Mouse (Mus musculus): ENCODE measurements around the gene Stk4. TPM values are rescaled to one million over a fixed set of nuclear protein-coding genes. Genes with fewer than 3 reads are reported as not detected.
"Not testable (repeated sequence)": the region's sequence is repeated elsewhere in the genome, so short reads cannot be mapped to it uniquely, and the experiment has no call there.

Gene Stk4
- polyA plus RNA-seq, 1 experiment from 2014 or later = 25.6 TPM

DNA sequence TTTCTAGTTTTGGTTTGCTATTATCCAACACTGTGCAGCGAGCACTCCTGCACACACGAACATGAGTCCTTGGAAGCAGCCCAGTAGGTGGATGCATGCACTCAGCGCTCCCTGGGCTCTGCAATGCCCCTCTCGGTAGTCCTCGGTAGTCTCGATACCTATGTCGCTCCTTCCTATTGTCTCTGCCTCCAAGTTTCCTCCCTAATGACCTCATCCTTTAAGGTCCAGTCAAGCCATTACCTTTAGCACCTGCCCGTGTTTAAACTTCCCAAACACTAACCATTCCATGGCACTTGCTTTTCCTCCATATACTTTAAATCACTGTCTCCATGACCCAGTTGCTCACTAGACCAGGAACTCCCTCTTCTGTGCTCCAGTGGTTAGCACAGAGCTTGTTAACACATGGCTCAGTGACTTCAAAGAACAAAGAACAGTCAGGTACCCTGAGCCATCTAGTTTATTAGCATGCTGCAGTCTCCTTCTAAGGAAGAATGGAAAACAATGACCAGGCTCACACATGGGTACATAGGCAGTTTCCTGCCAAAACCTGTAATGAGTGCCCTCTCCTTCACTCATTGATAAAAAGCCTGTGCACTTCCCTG is 10.4 kb upstream of the Stk4 start:
- H3K4me2 ChIP-seq = no peak overlapping the region
- no peaks in the 10 kb centered on the region for H3K9me3 ChIP-seq (replicated peaks)
- no peak overlapping the region for H3K9ac ChIP-seq
- no peak overlapping the region for H3K4me3 ChIP-seq
- peaks cover 92% of the 10 kb centered on the region for H3K36me3 ChIP-seq (ENCODE audit: poor library complexity, severe bottlenecking)
- ATAC-seq = no peak
- no peak overlapping the region for H3K27ac ChIP-seq
- no peaks in the 10 kb centered on the region for H3K4me1 ChIP-seq
- 87% methylated on average over 8 of the region's 8 CpGs for WGBS
- H3K27me3 ChIP-seq = no peaks in the 10 kb centered on the region

DNA sequence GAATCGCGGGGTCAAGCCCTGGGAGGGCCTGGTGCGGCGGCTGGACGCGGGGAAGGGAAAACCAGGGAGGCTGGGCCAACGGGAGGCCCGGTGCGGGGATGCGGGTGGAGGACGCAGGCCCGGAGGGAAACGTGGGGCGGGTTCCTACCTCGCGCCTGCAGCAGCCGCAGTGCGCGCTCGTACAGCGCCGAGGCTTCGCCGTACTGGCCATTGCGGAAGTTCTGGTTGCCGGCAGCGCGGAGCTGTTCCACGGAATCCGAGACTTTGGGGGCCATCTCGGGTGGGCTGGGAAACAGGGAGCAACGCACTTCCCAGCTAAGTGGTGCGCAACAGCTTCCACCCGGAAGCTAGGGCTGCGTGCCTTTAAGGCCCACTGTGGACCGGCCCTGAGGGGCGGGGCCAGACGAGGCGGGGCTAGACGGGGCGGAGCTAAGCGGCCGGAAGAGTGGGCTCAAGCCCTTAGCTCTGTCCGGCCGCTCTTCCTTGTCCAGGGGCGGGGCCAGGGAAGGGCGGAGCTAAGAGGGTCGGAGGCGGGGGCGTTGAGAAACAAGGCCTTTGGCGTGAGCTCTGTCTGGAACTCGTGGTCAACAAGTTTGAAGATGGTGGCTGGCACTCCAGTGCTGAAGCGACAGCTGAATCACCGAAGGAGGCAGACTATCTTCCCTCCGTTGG is 779 bp downstream of the Stk4 start, which contains the start of gene Tomm34:
Gene Tomm34, minus strand, starts transcription at position 405 of the 672 bp plus-strand sequence.
- no peaks in the 10 kb centered on the region for H3K27me3 ChIP-seq
- peak; percentile 96 for ATAC-seq
- peak within 1 kb of the TSS; percentile 87 for H3K4me3 ChIP-seq
- H3K27ac ChIP-seq = peak within 1 kb of the TSS; percentile 75
- H3K4me2 ChIP-seq = peak within 1 kb of the TSS; percentile 76
- WGBS = under 1% methylated on average over 47 of the region's 55 CpGs
- H3K9me3 ChIP-seq (replicated peaks) = no peaks in the 10 kb centered on the region
- H3K36me3 ChIP-seq (ENCODE audit: poor library complexity, severe bottlenecking) = peaks cover 13% of the 10 kb centered on the region; the same call in 1 of the 2 replicates
- peak within 1 kb of the TSS; percentile 90 for H3K9ac ChIP-seq
- peaks cover 39% of the 10 kb centered on the region for H3K4me1 ChIP-seq

- Histone ChIP-seq H3K4me3 (peak overlapping the region; percentile 87), H3K4me2 (peak overlapping the region; percentile 76), H3K4me1 (peaks cover 43% of the 10 kb centered on the region), H3K27ac (peak overlapping the region; percentile 75)
- H3K36me3 ChIP-seq (ENCODE audit: poor library complexity, severe bottlenecking); ATAC-seq; H3K9ac ChIP-seq; H3K27me3 ChIP-seq; H3K9me3 ChIP-seq (replicated peaks): not testable (repeated sequence)
- WGBS = 76% methylated on average over 11 of the region's 11 CpGs
These were observed 1.3 kb downstream of the Stk4 start for GRCm38 (mm10) chr2:164071437-164071820.

GRCm38 (mm10) chr2:164072109-164072508 is 2.0 kb downstream of the Stk4 start:
- ATAC-seq = no peak
- Histone ChIP-seq H3K4me1 (peaks cover 43% of the 10 kb centered on the region), H3K4me3 (no peak overlapping the region), H3K27me3 (no peaks in the 10 kb centered on the region), H3K9me3 (replicated peaks) (no peaks in the 10 kb centered on the region), H3K36me3 (ENCODE audit: poor library complexity, severe bottlenecking) (0 out of 2 replicates have a peak, but pooled peaks cover 1% of the 10 kb centered on the region), H3K9ac (no peak overlapping the region), H3K4me2 (no peak overlapping the region), H3K27ac (no peak overlapping the region)
- WGBS = 75% methylated on average over 2 of the region's 2 CpGs

GRCm38 (mm10) chr2:164073120-164073519 is 3.0 kb downstream of the Stk4 start:
- Histone ChIP-seq H3K4me1 (peaks cover 41% of the 10 kb centered on the region), H3K4me2 (no peak overlapping the region), H3K4me3 (no peak overlapping the region), H3K36me3 (ENCODE audit: poor library complexity, severe bottlenecking) (no peaks in the 10 kb centered on the region), H3K9me3 (replicated peaks) (no peaks in the 10 kb centered on the region), H3K27ac (no peak overlapping the region), H3K9ac (no peak overlapping the region), H3K27me3 (no peaks in the 10 kb centered on the region)
- whole genome bisulfite sequencing = 88% methylated on average over 7 of the region's 7 CpGs
- ATAC-seq = no peak

DNA sequence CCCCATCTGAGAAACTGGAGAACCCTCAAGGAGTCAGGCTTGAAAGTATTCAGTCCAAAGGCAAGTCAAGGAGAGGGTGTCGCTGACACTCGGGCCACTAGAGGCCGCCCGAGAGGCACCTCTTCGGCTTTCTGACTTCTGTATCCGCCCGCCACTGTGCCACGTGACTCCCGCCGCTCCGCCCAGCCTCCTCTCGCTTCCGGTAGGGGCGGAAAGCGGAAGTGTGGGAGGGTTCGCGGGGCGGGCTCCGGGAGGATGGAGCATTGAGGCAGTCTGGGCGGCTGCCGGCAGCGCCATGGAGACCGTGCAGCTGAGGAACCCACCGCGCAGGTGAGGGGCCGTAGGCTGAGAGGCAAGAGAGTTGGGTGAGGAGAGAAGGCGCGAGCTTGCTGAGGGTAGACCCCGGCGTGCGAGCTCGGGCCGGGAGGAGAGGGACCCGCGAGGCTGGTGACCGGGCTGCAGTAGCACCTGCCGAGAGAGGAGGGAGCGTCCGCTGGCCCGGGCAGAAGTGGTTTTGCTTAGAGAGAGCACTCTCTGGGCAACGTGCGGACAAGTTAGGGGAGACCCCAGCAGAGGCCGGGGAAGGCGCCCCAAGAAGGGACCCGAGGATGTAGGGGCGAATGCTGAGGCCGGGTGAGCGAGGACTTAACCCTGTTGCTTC is 3.9 kb downstream of the Stk4 start:
- peak overlapping the region; percentile 44 for H3K27ac ChIP-seq
- peak overlapping the region; percentile 87 for H3K4me2 ChIP-seq
- under 1% methylated on average over 48 of the region's 48 CpGs for WGBS
- no peaks in the 10 kb centered on the region for H3K9me3 ChIP-seq (replicated peaks)
- H3K36me3 ChIP-seq (ENCODE audit: poor library complexity, severe bottlenecking) = no peaks in the 10 kb centered on the region
- ATAC-seq = peak; percentile 86
- H3K4me3 ChIP-seq = peak overlapping the region; percentile 92
- H3K4me1 ChIP-seq = peaks cover 31% of the 10 kb centered on the region
- no peaks in the 10 kb centered on the region for H3K27me3 ChIP-seq
- H3K9ac ChIP-seq = peak overlapping the region; percentile 90

- Histone ChIP-seq H3K27me3 (no peaks in the 10 kb centered on the region), H3K4me2 (peak overlapping the region; percentile 87), H3K36me3 (ENCODE audit: poor library complexity, severe bottlenecking) (peaks cover 8% of the 10 kb centered on the region), H3K4me1 (peaks cover 21% of the 10 kb centered on the region), H3K9ac (peak overlapping the region; percentile 90), H3K27ac (no peak overlapping the region), H3K4me3 (peak overlapping the region; percentile 92), H3K9me3 (replicated peaks) (no peaks in the 10 kb centered on the region)
- ATAC-seq = no peak
- WGBS = 59% methylated on average over 5 of the region's 5 CpGs
These were observed 5.0 kb downstream of the Stk4 start for GRCm38 (mm10) chr2:164075088-164075487.

DNA sequence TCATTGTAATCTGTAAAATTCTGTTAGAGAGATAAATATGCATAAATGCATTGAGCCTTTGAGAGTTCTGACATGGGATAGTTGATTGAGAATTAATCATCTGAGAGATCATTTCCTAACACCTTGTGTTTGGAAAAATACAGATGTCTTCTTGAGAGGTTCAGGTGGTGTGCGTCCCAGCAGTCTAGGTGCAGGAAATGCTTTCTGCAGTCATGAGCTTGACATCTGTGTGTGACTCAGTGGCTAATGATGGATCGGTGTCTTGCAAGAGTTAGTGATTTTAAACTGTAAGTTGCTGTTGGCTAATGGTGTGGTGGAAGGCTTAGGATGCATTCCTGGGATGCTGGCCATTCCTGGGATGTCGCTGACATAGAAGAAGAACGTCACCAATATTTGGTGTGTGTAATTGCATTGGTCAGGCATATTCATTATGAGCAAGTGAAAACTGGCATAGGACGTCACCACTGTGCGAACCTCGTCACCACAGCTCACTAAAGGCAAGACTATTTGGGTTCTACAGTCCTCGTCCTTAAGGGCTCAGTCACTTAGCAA is 6.8 kb downstream of the Stk4 start:
- ATAC-seq = no peak
- H3K4me2 ChIP-seq = no peak overlapping the region
- H3K36me3 ChIP-seq (ENCODE audit: poor library complexity, severe bottlenecking) = peaks cover 26% of the 10 kb centered on the region
- H3K4me3 ChIP-seq = no peak overlapping the region
- WGBS = 94% methylated on average over 8 of the region's 8 CpGs
- H3K9ac ChIP-seq = no peak overlapping the region
- no peaks in the 10 kb centered on the region for H3K9me3 ChIP-seq (replicated peaks)
- H3K27me3 ChIP-seq = no peaks in the 10 kb centered on the region
- peaks cover 18% of the 10 kb centered on the region for H3K4me1 ChIP-seq
- H3K27ac ChIP-seq = no peak overlapping the region

DNA sequence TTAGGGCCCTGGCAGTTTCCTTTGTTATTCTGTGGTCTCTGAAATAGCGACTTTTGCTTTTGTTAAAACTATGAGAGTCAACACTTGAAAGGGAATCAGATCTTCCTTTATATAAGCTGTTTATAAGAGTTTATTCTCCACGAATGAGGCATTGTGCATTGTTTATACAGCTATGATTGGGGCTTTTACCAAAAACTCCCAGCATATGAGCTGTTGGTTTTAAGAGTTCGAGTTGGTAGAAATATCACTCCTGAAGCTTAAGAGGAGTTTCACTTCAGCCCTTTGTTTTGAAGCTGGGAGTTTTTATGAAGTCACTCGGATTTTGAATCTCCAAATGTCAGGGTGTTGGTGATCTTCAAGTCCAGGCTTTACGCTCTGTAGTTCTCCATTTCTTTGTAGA is 7.8 kb downstream of the Stk4 start:
- Histone ChIP-seq H3K4me1 (peaks cover 18% of the 10 kb centered on the region), H3K9ac (no peak overlapping the region), H3K27me3 (no peaks in the 10 kb centered on the region), H3K4me3 (no peak overlapping the region), H3K4me2 (no peak overlapping the region), H3K27ac (no peak overlapping the region), H3K36me3 (ENCODE audit: poor library complexity, severe bottlenecking) (peaks cover 36% of the 10 kb centered on the region), H3K9me3 (replicated peaks) (no peaks in the 10 kb centered on the region)
- ATAC-seq = no peak
- WGBS = 90% methylated on average over 5 of the region's 5 CpGs

DNA sequence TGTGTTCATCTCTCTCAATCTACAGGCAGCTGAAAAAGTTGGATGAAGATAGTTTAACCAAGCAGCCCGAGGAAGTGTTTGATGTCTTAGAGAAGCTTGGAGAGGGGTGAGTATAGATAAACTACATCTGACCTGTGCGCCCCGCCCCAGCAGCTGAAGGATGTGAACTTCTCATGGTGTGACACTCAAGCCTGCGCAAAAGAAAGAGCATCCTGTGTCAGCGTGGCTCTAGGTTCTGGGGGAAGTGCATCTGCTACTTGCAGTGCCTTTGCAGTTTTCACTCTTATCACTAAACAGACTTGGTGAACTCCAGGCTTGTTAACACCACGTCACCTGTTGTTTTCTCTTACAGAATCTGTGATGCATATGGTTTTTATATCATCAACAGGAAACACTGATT is 9.4 kb downstream of the Stk4 start:
- no peaks in the 10 kb centered on the region for H3K27me3 ChIP-seq
- WGBS = 91% methylated on average over 6 of the region's 6 CpGs
- H3K4me1 ChIP-seq = peaks cover 17% of the 10 kb centered on the region
- H3K27ac ChIP-seq = no peak overlapping the region
- peaks cover 52% of the 10 kb centered on the region for H3K36me3 ChIP-seq (ENCODE audit: poor library complexity, severe bottlenecking)
- no peak overlapping the region for H3K4me2 ChIP-seq
- H3K9ac ChIP-seq = no peak overlapping the region
- no peaks in the 10 kb centered on the region for H3K9me3 ChIP-seq (replicated peaks)
- no peak overlapping the region for H3K4me3 ChIP-seq
- no peak for ATAC-seq

- no peaks in the 10 kb centered on the region for H3K4me1 ChIP-seq
- H3K27me3 ChIP-seq = no peaks in the 10 kb centered on the region
- no peaks in the 10 kb centered on the region for H3K9me3 ChIP-seq (replicated peaks)
- no peak overlapping the region for H3K4me2 ChIP-seq
- 96% methylated on average over 10 of the region's 10 CpGs for WGBS
- peaks cover 68% of the 10 kb centered on the region for H3K36me3 ChIP-seq (ENCODE audit: poor library complexity, severe bottlenecking)
- no peak overlapping the region for H3K4me3 ChIP-seq
- ATAC-seq = no peak
- H3K9ac ChIP-seq = no peak overlapping the region
- no peak overlapping the region for H3K27ac ChIP-seq
These were observed 11.5 kb downstream of the Stk4 start for GRCm38 (mm10) chr2:164081577-164081976.

DNA sequence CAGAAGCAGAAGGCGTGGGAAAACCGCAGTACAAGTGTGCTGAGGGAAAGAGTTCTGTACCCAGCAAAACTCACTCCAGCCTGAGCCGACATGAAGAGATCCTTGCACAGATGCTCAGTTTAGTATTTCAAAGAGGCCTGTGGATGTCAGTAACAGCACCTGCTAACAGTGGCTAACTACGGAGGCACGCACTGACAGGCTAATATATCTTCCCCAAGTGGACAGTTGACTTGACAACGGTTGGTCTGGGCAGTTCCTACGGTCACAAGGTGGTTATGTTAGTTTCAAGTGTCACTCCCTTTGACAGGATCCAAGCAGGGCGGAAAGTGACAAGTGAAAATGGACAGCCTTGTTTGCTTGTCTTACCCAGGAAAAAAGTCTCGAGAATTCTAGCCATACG is 12.1 kb downstream of the Stk4 start:
- Histone ChIP-seq H3K4me2 (no peak overlapping the region), H3K9ac (no peak overlapping the region), H3K4me1 (no peaks in the 10 kb centered on the region), H3K27ac (no peak overlapping the region), H3K27me3 (no peaks in the 10 kb centered on the region), H3K4me3 (no peak overlapping the region), H3K36me3 (ENCODE audit: poor library complexity, severe bottlenecking) (peaks cover 74% of the 10 kb centered on the region), H3K9me3 (replicated peaks) (no peaks in the 10 kb centered on the region)
- 98% methylated on average over 10 of the region's 10 CpGs for WGBS
- no peak for ATAC-seq

Data from forebrain, embryonic 13.5 days (tissue).